Mouse (Mus musculus) c-Kit-positive CD71-positive TER-119-positive erythroid progenitor cells, embryonic 14.5 days (primary cell): Measurements from ENCODE around the gene Ppp2ca.

ENCODE experiments used
- DNase-seq: peaks from one replicate; pipeline ENCODE4 v3.0.0-alpha.2; 2013; ENCODE audit warnings: low spot score

Ppp2ca gene

GRCm38 (mm10) chr11:52098398-52098946 is at the start of gene Ppp2ca:
Gene Ppp2ca (plus strand): TSS chr11:52098681.
- DNase-seq = peak; percentile 97

- no peak for DNase-seq
These were observed 45.1 kb upstream of the Ppp2ca start for GRCm38 (mm10) chr11:52053371-52053770.

- DNase-seq = no peak
These were observed 43.8 kb upstream of the Ppp2ca start for GRCm38 (mm10) chr11:52054728-52055127.

GRCm38 (mm10) chr11:52056198-52056597 is 42.3 kb upstream of the Ppp2ca start:
- DNase-seq = no peak

- no peak for DNase-seq
These were observed 39.5 kb upstream of the Ppp2ca start for GRCm38 (mm10) chr11:52059001-52059400.

GRCm38 (mm10) chr11:52060315-52060714 is 38.2 kb upstream of the Ppp2ca start:
- DNase-seq = no peak

GRCm38 (mm10) chr11:52062406-52062805 is 36.1 kb upstream of the Ppp2ca start:
- no peak for DNase-seq

DNA sequence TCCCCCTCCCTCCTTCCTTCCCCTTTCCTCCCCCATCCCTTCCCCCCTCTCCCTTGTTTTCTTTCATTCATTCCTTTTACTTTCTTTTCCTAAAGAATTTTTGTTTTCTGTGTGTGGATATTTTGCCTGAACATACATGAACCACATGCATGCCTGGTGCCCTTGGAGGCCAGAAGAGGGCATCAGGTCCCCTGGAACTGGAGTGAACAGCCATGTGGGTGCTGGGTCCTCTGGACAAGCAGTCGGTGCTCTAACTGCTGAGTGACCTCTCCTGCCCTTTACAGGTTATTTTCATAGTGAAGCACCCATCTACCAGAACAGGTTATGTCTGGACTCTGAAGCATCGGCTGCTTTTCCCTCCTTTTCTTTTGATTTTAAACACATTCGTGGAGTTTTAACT is 34.1 kb upstream of the Ppp2ca start:
- DNase-seq = no peak

GRCm38 (mm10) chr11:52065841-52066240 is 32.6 kb upstream of the Ppp2ca start:
- no peak for DNase-seq

GRCm38 (mm10) chr11:52071768-52072167 is 26.7 kb upstream of the Ppp2ca start:
- no peak for DNase-seq

DNA sequence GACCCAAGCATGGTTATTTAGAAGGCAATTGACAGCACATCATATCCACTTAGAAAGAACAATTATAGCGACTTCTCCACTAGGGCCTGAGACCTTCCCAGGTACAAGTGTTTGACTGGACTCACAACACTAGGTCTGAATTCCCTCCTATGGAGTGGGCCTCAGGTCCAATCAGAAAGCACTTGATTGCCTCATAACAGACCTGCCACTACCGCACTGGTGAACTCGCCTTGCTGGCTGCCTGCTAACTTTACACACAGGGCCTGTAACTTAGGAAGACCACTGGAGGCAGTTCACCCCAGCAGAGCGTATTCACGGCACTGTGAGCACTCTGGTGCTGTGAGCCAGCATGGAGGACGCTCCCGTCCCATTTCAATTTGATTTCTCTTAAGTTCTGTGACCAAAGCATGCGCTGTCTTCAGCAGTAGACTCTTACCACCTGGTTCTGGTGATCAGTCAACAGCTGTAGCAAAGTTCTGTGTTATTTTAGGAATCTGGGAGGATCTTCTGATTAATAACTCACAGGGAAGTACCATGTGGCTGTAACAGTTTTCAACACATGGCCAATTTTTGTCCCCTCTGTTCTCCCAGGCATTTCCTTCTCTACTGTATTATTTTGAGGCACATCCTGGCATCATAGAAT is 24.8 kb upstream of the Ppp2ca start:
- no peak for DNase-seq

GRCm38 (mm10) chr11:52074626-52075470 is 23.6 kb upstream of the Ppp2ca start:
- DNase-seq = peak; percentile 57

- DNase-seq = no peak
These were observed 22.5 kb upstream of the Ppp2ca start for GRCm38 (mm10) chr11:52075794-52076633.

GRCm38 (mm10) chr11:52076742-52077352 is 21.6 kb upstream of the Ppp2ca start:
- no peak for DNase-seq

GRCm38 (mm10) chr11:52077939-52078338 is 20.5 kb upstream of the Ppp2ca start:
- no peak for DNase-seq

DNA sequence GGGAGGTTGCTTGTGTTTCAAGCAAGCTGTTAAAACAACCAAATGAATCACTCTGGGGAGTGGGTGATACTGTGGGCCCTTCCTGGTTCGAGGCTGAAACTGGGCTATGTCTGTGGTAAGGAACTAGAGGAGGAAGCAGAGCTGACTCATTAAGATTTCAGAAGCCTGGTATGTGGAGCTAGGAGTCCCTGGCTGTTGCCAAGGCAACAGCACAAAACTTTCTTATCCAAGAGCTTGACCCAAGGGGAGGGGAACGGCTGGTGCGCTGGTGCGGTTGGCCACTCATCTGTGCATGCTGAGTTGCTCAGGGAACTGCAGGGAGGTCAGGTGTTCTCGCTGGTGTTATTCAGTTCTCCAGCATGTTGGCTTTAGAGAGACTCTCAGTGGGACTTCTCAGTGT is 18.5 kb upstream of the Ppp2ca start:
- no peak for DNase-seq

DNA sequence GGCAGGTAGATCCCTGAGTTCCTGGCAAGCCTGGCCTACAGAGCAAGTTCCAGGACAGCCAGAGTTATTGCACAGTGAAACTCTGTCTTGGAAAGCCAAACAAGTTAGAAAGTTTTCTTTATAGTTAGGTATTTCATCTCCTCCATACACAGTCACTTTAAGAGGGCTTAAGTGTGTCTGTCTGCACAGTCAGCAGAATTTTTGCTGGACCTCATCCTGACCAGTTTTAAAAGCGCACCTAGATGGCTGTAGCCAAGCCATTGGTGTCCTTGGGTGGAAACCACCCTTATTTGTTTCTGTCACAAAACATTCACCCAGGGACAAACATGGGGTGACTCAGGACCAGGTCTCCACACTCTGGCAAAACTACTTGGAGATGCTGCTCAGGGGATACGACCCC is 17.8 kb upstream of the Ppp2ca start:
- no peak for DNase-seq

- DNase-seq = no peak
These were observed 12.7 kb upstream of the Ppp2ca start for GRCm38 (mm10) chr11:52085857-52086203.

- DNase-seq = no peak
These were observed 12.1 kb upstream of the Ppp2ca start for GRCm38 (mm10) chr11:52086204-52086864.

- no peak for DNase-seq
These were observed 9.2 kb upstream of the Ppp2ca start for GRCm38 (mm10) chr11:52089291-52089690.

- DNase-seq = no peak
These were observed 7.2 kb upstream of the Ppp2ca start for GRCm38 (mm10) chr11:52091261-52091660.
